Mouse (Mus musculus) spleen, adult 10 weeks (tissue): ENCODE results near the gene Bgn. TPM values are rescaled to one million over a fixed set of nuclear protein-coding genes. Genes with fewer than 3 reads are reported as not detected.

ENCODE experiments used
- polyA plus RNA-seq: library from polyadenylated mRNA; stranded (reverse); fragments of 350-450 nt; fragmentation: Illumina TruSeq; extraction: RNeasy Lipid Tissue Mini Kit (QIAGEN cat#74804); gene quantifications from one replicate; pipeline ENCODE4 v1.2.3, GENCODE M21; 2015; ENCODE audit warnings: low replicate concordance; ENCODE audit not compliant: insufficient read depth

Bgn gene
- 254 TPM for polyA plus RNA-seq

GRCm38 (mm10) chrX:73483484-73483810 lies at the start of gene Bgn:
TSS of gene Bgn (plus strand) at chrX:73483602.

GRCm38 (mm10) chrX:73435252-73435651 lies 48.1 kb upstream of the Bgn start, which contains the start of gene Trex2:
TSS of gene Trex2 (minus strand) at chrX:73435344.

GRCm38 (mm10) chrX:73458877-73459392 lies 24.5 kb upstream of the Bgn start, which contains the start of gene Haus7:
TSS of gene Haus7 (minus strand) at chrX:73459044.

Other genes with a start within 250 kb of the Bgn start
- 33.7 TPM for gene Xlr4c, start 240.5 kb upstream of the Bgn start, polyA plus RNA-seq
- not detected for gene Xlr3c, start 218.2 kb upstream of the Bgn start, polyA plus RNA-seq
- gene Xlr5a, start 190.6 kb upstream of the Bgn start, polyA plus RNA-seq = not detected
- gene Xlr5c, start 190.6 kb upstream of the Bgn start, polyA plus RNA-seq = not detected
- gene Gm45015, start 146.8 kb upstream of the Bgn start, polyA plus RNA-seq = not detected
- gene Zfp275, start 141.0 kb upstream of the Bgn start, polyA plus RNA-seq = 29.0 TPM
- gene Gm18336, start 84.9 kb upstream of the Bgn start, polyA plus RNA-seq = not detected
- not detected for gene Zfp92, start 72.5 kb upstream of the Bgn start, polyA plus RNA-seq
- not detected for gene Trex2, start 48.3 kb upstream of the Bgn start, polyA plus RNA-seq
- 29.4 TPM for gene Haus7, start 24.6 kb upstream of the Bgn start, polyA plus RNA-seq
- not detected for gene Atp2b3, start 19.5 kb downstream of the Bgn start, polyA plus RNA-seq
- 0.32 TPM for gene Dusp9, start 155.8 kb downstream of the Bgn start, polyA plus RNA-seq
- 1.4 TPM for gene Pnck, start 176.5 kb downstream of the Bgn start, polyA plus RNA-seq
- gene Slc6a8, start 189.5 kb downstream of the Bgn start, polyA plus RNA-seq = 6.1 TPM
- 219 TPM for gene Bcap31, start 232.6 kb downstream of the Bgn start, polyA plus RNA-seq
- gene Abcd1, start 233.0 kb downstream of the Bgn start, polyA plus RNA-seq = 30.5 TPM